Comparison of ENCODE assay signal across 17 mouse cellular contexts in the genomic region with DNA sequence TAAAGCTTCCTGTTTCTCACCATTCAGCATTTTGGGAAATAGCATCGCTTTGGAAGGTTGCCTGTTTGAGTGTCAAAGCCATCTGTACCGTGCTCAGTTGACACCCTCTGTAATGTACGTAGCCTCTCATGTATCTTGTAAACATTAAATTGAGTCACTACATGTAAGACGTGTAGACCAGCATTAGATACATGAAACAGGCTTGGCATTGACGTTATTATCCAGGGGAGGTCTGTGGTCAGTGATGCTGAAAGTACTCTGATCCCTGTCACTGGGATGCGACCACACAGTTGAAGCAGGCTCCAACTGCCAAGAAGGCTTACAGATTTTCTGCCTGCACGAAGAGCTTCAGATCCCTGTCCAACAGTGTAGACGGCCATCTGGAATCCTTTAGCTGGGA.
DNase-seq lines count a peak whose midpoint lies in the region; ATAC-seq and TF ChIP-seq lines count a peak whose summit lies in the region.
"Had no signal": no experiment of that assay in that cellular context is flagged by ENCODE, and none has a peak within 500 bp of the region (broad histone marks: within the 10 kb centered on the region; RNA-seq: fewer than 3 reads in every experiment).

No protein-coding gene starts in this region.

- H3K9ac ChIP-seq in forebrain, postnatal 0 days: no peak overlapping the region
- H3K9ac ChIP-seq in forebrain, embryonic 15.5 days (replicated peaks): no peak overlapping the region
- no peak overlapping the region for H3K9ac ChIP-seq in lung, embryonic 14.5 days
- no peak overlapping the region for H3K9ac ChIP-seq in embryonic facial prominence, embryonic 11.5 days (replicated peaks; ENCODE audit: low read length)
- H3K9ac ChIP-seq: liver, embryonic 12.5 days had no signal

- no peaks in the 10 kb centered on the region for H3K4me1 ChIP-seq in forebrain, postnatal 0 days (ENCODE audit: insufficient read depth)
- no peaks in the 10 kb centered on the region for H3K4me1 ChIP-seq in forebrain, embryonic 15.5 days
- no peaks in the 10 kb centered on the region for H3K4me1 ChIP-seq in lung, embryonic 14.5 days (ENCODE audit: insufficient read depth)
- no peaks in the 10 kb centered on the region for H3K4me1 ChIP-seq in lung, adult 2 months (ENCODE audit: control insufficient read depth, insufficient read depth, low read length)
- no peaks in the 10 kb centered on the region for H3K4me1 ChIP-seq in embryonic facial prominence, embryonic 11.5 days (ENCODE audit: control insufficient read depth, insufficient read depth, low read length)
- H3K4me1 ChIP-seq: liver, embryonic 12.5 days had no signal

- no peak for TF ChIP-seq POLR2A in lung, adult 2 months (IDR thresholded peaks at IDR 0.05; ENCODE audit: borderline replicate concordance, extremely low read depth, low read depth, low read length)

- TF ChIP-seq CTCF in forebrain, postnatal 0 days (IDR thresholded peaks at IDR 0.05; ENCODE audit: low read depth): no peak
- no peak for TF ChIP-seq CTCF in lung, embryonic 14.5 days (IDR thresholded peaks at IDR 0.05; ENCODE audit: low read depth)
- no peak for TF ChIP-seq CTCF in lung, adult 2 months (IDR thresholded peaks at IDR 0.05; ENCODE audit: insufficient read depth, low read length)

- H3K4me2 ChIP-seq in forebrain, postnatal 0 days (ENCODE audit: low read depth): no peak overlapping the region
- H3K4me2 ChIP-seq in forebrain, embryonic 15.5 days (replicated peaks): no peak overlapping the region
- no peak overlapping the region for H3K4me2 ChIP-seq in lung, embryonic 14.5 days
- no peak overlapping the region for H3K4me2 ChIP-seq in embryonic facial prominence, embryonic 11.5 days (ENCODE audit: low read depth, low read length)
- H3K4me2 ChIP-seq: liver, embryonic 12.5 days had no signal

- no peaks in the 10 kb centered on the region for H3K9me3 ChIP-seq in forebrain, postnatal 0 days (ENCODE audit: low read length)
- H3K9me3 ChIP-seq in forebrain, embryonic 15.5 days: no peaks in the 10 kb centered on the region
- H3K9me3 ChIP-seq in lung, embryonic 14.5 days (ENCODE audit: low read depth, low read length): no peaks in the 10 kb centered on the region
- no peaks in the 10 kb centered on the region for H3K9me3 ChIP-seq in embryonic facial prominence, embryonic 11.5 days (replicated peaks; ENCODE audit: control insufficient read depth, low read length)
- H3K9me3 ChIP-seq: liver, embryonic 12.5 days had no signal

- H3K4me3 ChIP-seq in forebrain, postnatal 0 days (ENCODE audit: low read depth, low read length): no peak overlapping the region
- no peak overlapping the region for H3K4me3 ChIP-seq in forebrain, embryonic 15.5 days
- H3K4me3 ChIP-seq in lung, embryonic 14.5 days (ENCODE audit: low read depth, low read length): no peak overlapping the region
- H3K4me3 ChIP-seq in lung, adult 2 months (replicated peaks; ENCODE audit: extremely low read depth, low read depth, low read length): no peak overlapping the region
- H3K4me3 ChIP-seq in embryonic facial prominence, embryonic 11.5 days (ENCODE audit: low read depth, low read length): no peak overlapping the region
- H3K4me3 ChIP-seq: heart, adult 2 months; liver, embryonic 12.5 days had no signal

- H3K27me3 ChIP-seq in forebrain, postnatal 0 days (ENCODE audit: insufficient read depth, low read length): no peaks in the 10 kb centered on the region
- no peaks in the 10 kb centered on the region for H3K27me3 ChIP-seq in forebrain, embryonic 15.5 days
- no peaks in the 10 kb centered on the region for H3K27me3 ChIP-seq in lung, embryonic 14.5 days (ENCODE audit: insufficient read depth, low read length)
- H3K27me3 ChIP-seq in embryonic facial prominence, embryonic 11.5 days (ENCODE audit: control insufficient read depth, insufficient read depth, low read length): no peaks in the 10 kb centered on the region
- H3K27me3 ChIP-seq: liver, embryonic 12.5 days had no signal

- peak; percentile 63 for DNase-seq in forebrain, postnatal 0 days
- peak; percentile 76 for DNase-seq in lung, embryonic 14.5 days
- DNase-seq in lung, adult 2 months: no peak
- DNase-seq in NIH3T3 (ENCODE audit: low read depth): peak; percentile 15
- peak; percentile 43 for DNase-seq in embryonic facial prominence, embryonic 11.5 days (ENCODE audit: low spot score)
- DNase-seq in gastrocnemius, postnatal 36 days: no peak
- DNase-seq: adrenal gland, adult 8-10 months; cerebellum, adult 9-10 months; heart, adult 2 months; heart, postnatal 14 days; layer of hippocampus, adult 9-11 months; right cerebral cortex, postnatal 25 days; thymus, adult 2 months had no signal

- H3K27ac ChIP-seq in forebrain, postnatal 0 days (ENCODE audit: low read depth, low read length): no peak overlapping the region
- no peak overlapping the region for H3K27ac ChIP-seq in forebrain, embryonic 15.5 days (replicated peaks)
- H3K27ac ChIP-seq in lung, embryonic 14.5 days (ENCODE audit: low read depth): no peak overlapping the region
- no peak overlapping the region for H3K27ac ChIP-seq in embryonic facial prominence, embryonic 11.5 days (replicated peaks; ENCODE audit: low read depth, low read length)
- H3K27ac ChIP-seq: heart, adult 2 months; liver, embryonic 12.5 days had no signal

- H3K36me3 ChIP-seq in forebrain, postnatal 0 days (ENCODE audit: insufficient read depth): no peaks in the 10 kb centered on the region
- H3K36me3 ChIP-seq in forebrain, embryonic 15.5 days: no peaks in the 10 kb centered on the region
- no peaks in the 10 kb centered on the region for H3K36me3 ChIP-seq in lung, embryonic 14.5 days (ENCODE audit: insufficient read depth)
- no peaks in the 10 kb centered on the region for H3K36me3 ChIP-seq in embryonic facial prominence, embryonic 11.5 days (replicated peaks; ENCODE audit: control insufficient read depth, insufficient read depth, low read depth, low read length)
- H3K36me3 ChIP-seq: liver, embryonic 12.5 days had no signal

- intact Hi-C loops in gastrocnemius, postnatal 36 days (cut with DNase I): no loop called here

- peak; percentile 55 for ATAC-seq in forebrain, postnatal 0 days
- ATAC-seq in forebrain, embryonic 15.5 days (replicated peaks): no peak
- peak; percentile 94 for ATAC-seq in lung, embryonic 14.5 days (ENCODE audit: insufficient read depth)
- ATAC-seq in embryonic facial prominence, embryonic 11.5 days (replicated peaks; ENCODE audit: insufficient number of reproducible peaks, low FRiP score, low TSS enrichment, low read depth): no peak
- ATAC-seq: CD4-positive, CD25-positive, alpha-beta regulatory T cell, adult 4 months; liver, embryonic 12.5 days; midbrain, embryonic 16.5 days had no signal

- 68% methylated on average over 8 of the region's 8 CpGs for WGBS in forebrain, postnatal 0 days
- 80% methylated on average over 8 of the region's 8 CpGs for WGBS in forebrain, embryonic 15.5 days
- 42% methylated on average over 8 of the region's 8 CpGs for WGBS in lung, embryonic 14.5 days
- 70% methylated on average over 8 of the region's 8 CpGs for WGBS in lung, adult 2 months
- WGBS in embryonic facial prominence, embryonic 11.5 days: 62% methylated on average over 8 of the region's 8 CpGs

Comparison
In these comparisons a context has a peak if more than half of its experiments do, and no peak if none do; other contexts are left out.
1. ATAC-seq: peak in forebrain, postnatal 0 days (single experiment) and lung, embryonic 14.5 days (single experiment); none in forebrain, embryonic 15.5 days (single experiment) and embryonic facial prominence, embryonic 11.5 days (single experiment).
2. DNase-seq: peak in forebrain, postnatal 0 days (single experiment), lung, embryonic 14.5 days (single experiment), NIH3T3 (single experiment) and embryonic facial prominence, embryonic 11.5 days (single experiment); none in lung, adult 2 months (single experiment) and gastrocnemius, postnatal 36 days (0 of 2).